Mouse (Mus musculus) forebrain, embryonic 12.5 days (tissue): ENCODE results near the gene Arhgef38. TPM values are rescaled to one million over a fixed set of nuclear protein-coding genes. Genes with fewer than 3 reads are reported as not detected.

Experiments
- ATAC-seq: fragments of 200-750 bp; cut with Nextera tagmentation; 2 replicates; pipeline ENCODE4 v1.8.0; 2017; ENCODE audit warnings: moderate TSS enrichment; ENCODE audit not compliant: low FRiP score
- H3K27ac ChIP-seq: fragments of 300-500 bp; sonication (generic); 2 replicates; pipeline ENCODE4 v1.5.1; 2016; ENCODE audit warnings: mild to moderate bottlenecking
- H3K27me3 ChIP-seq: fragments of 300-500 bp; sonication (generic); 2 replicates; pipeline ENCODE4 v1.6.1; 2016; ENCODE audit warnings: mild to moderate bottlenecking
- H3K36me3 ChIP-seq: fragments of 300-500 bp; sonication (generic); replicated peaks from 2 replicates; pipeline ENCODE4 v1.6.1; 2016; ENCODE audit warnings: mild to moderate bottlenecking
- H3K4me1 ChIP-seq: fragments of 300-500 bp; sonication (generic); 2 replicates; pipeline ENCODE4 v1.6.1; 2016
- H3K4me2 ChIP-seq: fragments of 300-500 bp; sonication (generic); 2 replicates; pipeline ENCODE4 v1.6.1; 2016; ENCODE audit warnings: mild to moderate bottlenecking, moderate library complexity
- H3K4me3 ChIP-seq: fragments of 300-500 bp; sonication (generic); replicated peaks from 2 replicates; pipeline ENCODE4 v1.5.1; 2016; ENCODE audit warnings: mild to moderate bottlenecking
- H3K9ac ChIP-seq: fragments of 300-500 bp; sonication (generic); 2 replicates; pipeline ENCODE4 v1.6.1; 2016; ENCODE audit warnings: mild to moderate bottlenecking
- H3K9me3 ChIP-seq: fragments of 300-500 bp; sonication (generic); 2 replicates; pipeline ENCODE4 v1.6.1; 2016
- WGBS: fragments of 180-500 bp; shearing (Covaris S2); methylation state at CpG from one replicate; pipeline ENCODE4 v1.1.7; 2016; 5-methylcytosine and 5-hydroxymethylcytosine counted together
- polyA plus RNA-seq: library from polyadenylated mRNA; unstranded; fragments of >200 nt; fragmentation: Nextera tagmentation; extraction: Ambion mirVana; gene quantifications from 2 replicates; pipeline ENCODE4 v1.2.1, GENCODE M21; 2016

The Arhgef38 gene
- polyA plus RNA-seq, 1 experiment from 2014 or later, result 0.10 TPM

- Histone ChIP-seq H3K4me3 (no peak overlapping the region), H3K4me2 (no peak overlapping the region), H3K9me3 (no peaks in the 10 kb centered on the region), H3K36me3 (peaks cover 31% of the 10 kb centered on the region), H3K4me1 (peaks cover 14% of the 10 kb centered on the region; the same call in 1 of the 2 replicates), H3K27ac (no peak overlapping the region), H3K27me3 (no peaks in the 10 kb centered on the region), H3K9ac (no peak overlapping the region)
- peak; percentile 71; the same call in 1 of the 2 replicates for ATAC-seq
- WGBS, result 71% methylated on average over 3 of the region's 3 CpGs
These were observed 148.9 kb downstream of the Arhgef38 start for GRCm38 (mm10) chr3:133085858-133086257.

GRCm38 (mm10) chr3:133082736-133083135 is 152.0 kb downstream of the Arhgef38 start:
- H3K9ac ChIP-seq, result no peak overlapping the region
- WGBS, result 90% methylated on average over 5 of the region's 5 CpGs
- no peak overlapping the region for H3K4me3 ChIP-seq
- no peak for ATAC-seq
- H3K27ac ChIP-seq, result no peak overlapping the region
- H3K36me3 ChIP-seq, result peaks cover 43% of the 10 kb centered on the region
- no peaks in the 10 kb centered on the region for H3K4me1 ChIP-seq
- no peak overlapping the region for H3K4me2 ChIP-seq
- H3K9me3 ChIP-seq, result no peaks in the 10 kb centered on the region
- no peaks in the 10 kb centered on the region for H3K27me3 ChIP-seq

GRCm38 (mm10) chr3:133075560-133075959 is 159.2 kb downstream of the Arhgef38 start:
- peaks cover 22% of the 10 kb centered on the region for H3K36me3 ChIP-seq
- WGBS, result 92% methylated on average over 10 of the region's 10 CpGs
- ATAC-seq, result no peak

More at GRCm38 (mm10) chr3:133075560-133075959, 159.2 kb downstream of the Arhgef38 start:
- H3K9me3 ChIP-seq, result no peaks in the 10 kb centered on the region
- no peaks in the 10 kb centered on the region for H3K27me3 ChIP-seq
- H3K27ac ChIP-seq, result no peak overlapping the region
- no peaks in the 10 kb centered on the region for H3K4me1 ChIP-seq
- no peak overlapping the region for H3K4me3 ChIP-seq
- H3K9ac ChIP-seq, result no peak overlapping the region
- H3K4me2 ChIP-seq, result no peak overlapping the region

Other genes with a start within 250 kb of the Arhgef38 start
- 24.3 and 26.3 TPM in 2 replicates for gene Ints12, start 143.1 kb downstream of the Arhgef38 start, polyA plus RNA-seq
- 8.5 and 10.5 TPM in 2 replicates for gene Gstcd, start 142.9 kb downstream of the Arhgef38 start, polyA plus RNA-seq
- 76.3 and 80.2 TPM in 2 replicates for gene Ppa2, start 75.2 kb upstream of the Arhgef38 start, polyA plus RNA-seq